7 mouse cellular contexts compared by ENCODE assay signal in the genomic region with DNA sequence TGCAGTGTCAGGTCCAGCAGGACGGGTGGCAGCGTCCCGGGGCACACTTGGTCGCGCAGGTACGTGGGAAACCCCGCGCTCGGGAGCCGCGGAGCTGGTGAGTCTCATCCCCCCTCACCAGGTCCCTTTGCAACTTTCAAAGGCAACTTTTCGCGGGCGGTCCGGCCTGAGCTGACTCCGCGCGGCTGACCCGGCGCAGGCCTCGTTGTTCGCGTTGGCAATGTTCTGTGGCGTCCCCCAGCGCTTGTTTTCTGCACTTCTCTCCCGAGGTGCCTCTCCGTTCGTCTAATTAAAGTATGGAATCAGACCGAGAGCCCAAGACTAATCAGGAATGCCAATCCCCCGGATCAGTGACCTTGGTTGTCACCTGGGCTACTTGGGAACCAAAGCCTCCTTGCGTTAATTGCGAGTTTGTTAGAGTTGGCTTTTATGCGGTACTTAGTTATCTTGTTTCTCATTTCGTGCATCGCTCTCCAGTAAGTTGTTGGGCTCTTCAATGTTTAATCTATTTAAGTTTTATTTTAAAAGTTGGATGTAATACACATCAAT. TPM values are rescaled to one million over a fixed set of nuclear protein-coding genes. Genes with fewer than 3 reads are reported as not detected.
DNase-seq lines count a peak whose midpoint lies in the region; ATAC-seq and TF ChIP-seq lines count a peak whose summit lies in the region.

No protein-coding gene starts in this region.

- H3K27me3 ChIP-seq in intestine, postnatal 0 days (replicated peaks; ENCODE audit: control insufficient read depth, insufficient read depth, low read length): no peaks in the 10 kb centered on the region
- H3K27me3 ChIP-seq in limb, embryonic 11.5 days (ENCODE audit: control insufficient read depth, insufficient read depth, low read length): peaks cover 6% of the 10 kb centered on the region; the same call in 1 of the 2 replicates
- H3K27me3 ChIP-seq in midbrain, embryonic 15.5 days (replicated peaks): peaks cover 15% of the 10 kb centered on the region
- H3K27me3 ChIP-seq in stomach, embryonic 16.5 days (ENCODE audit: control insufficient read depth, insufficient read depth, low read length): no peaks in the 10 kb centered on the region; the same call in 1 of the 2 replicates

- peak; percentile 32 for ATAC-seq in intestine, postnatal 0 days
- ATAC-seq in limb, embryonic 11.5 days (ENCODE audit: insufficient number of reproducible peaks, low FRiP score, low TSS enrichment, low read depth): no peak
- peak; percentile 32; the same call in 1 of the 2 replicates for ATAC-seq in midbrain, embryonic 15.5 days (replicated peaks)
- ATAC-seq in stomach, embryonic 16.5 days (ENCODE audit: insufficient read depth, low FRiP score): peak; percentile 38; the same call in 1 of the 2 replicates

- peak overlapping the region; percentile 78 for H3K4me2 ChIP-seq in intestine, postnatal 0 days (replicated peaks; ENCODE audit: low read depth)
- peak overlapping the region; percentile 97 for H3K4me2 ChIP-seq in limb, embryonic 11.5 days (ENCODE audit: low read depth, severe bottlenecking)
- H3K4me2 ChIP-seq in midbrain, embryonic 15.5 days: peak overlapping the region; percentile 96
- H3K4me2 ChIP-seq in stomach, embryonic 16.5 days (ENCODE audit: low read depth, low read length): peak overlapping the region; percentile 96

- TF ChIP-seq CTCF in cortical plate, adult 2 months (IDR thresholded peaks at IDR 0.05; ENCODE audit: extremely low read depth, insufficient read depth, low read length): 0 out of 2 replicates have a peak, but pooled peaks have one; percentile 14
- peak; percentile 68 for TF ChIP-seq CTCF in intestine, postnatal 0 days (IDR thresholded peaks at IDR 0.05; ENCODE audit: low read depth)

- intact Hi-C loops in gastrocnemius, postnatal 36 days (cut with DNase I): no loop called here

- peak overlapping the region; percentile 70 for H3K4me3 ChIP-seq in cortical plate, adult 2 months (ENCODE audit: insufficient read depth, low read length)
- peak overlapping the region; percentile 61 for H3K4me3 ChIP-seq in intestine, postnatal 0 days (ENCODE audit: low read depth, low read length)
- H3K4me3 ChIP-seq in limb, embryonic 11.5 days (ENCODE audit: low read depth, low read length): peak overlapping the region; percentile 68
- peak overlapping the region; percentile 63 for H3K4me3 ChIP-seq in midbrain, embryonic 15.5 days
- peak overlapping the region; percentile 76 for H3K4me3 ChIP-seq in stomach, embryonic 16.5 days (replicated peaks; ENCODE audit: low read length)

- H3K4me1 ChIP-seq in cortical plate, adult 2 months (ENCODE audit: control insufficient read depth, insufficient read depth, low read length): no peaks in the 10 kb centered on the region
- H3K4me1 ChIP-seq in intestine, postnatal 0 days (replicated peaks; ENCODE audit: control insufficient read depth, insufficient read depth, low read length): no peaks in the 10 kb centered on the region; the same call in 1 of the 2 replicates
- H3K4me1 ChIP-seq in limb, embryonic 11.5 days (ENCODE audit: control insufficient read depth, insufficient read depth, low read length): no peaks in the 10 kb centered on the region
- peaks cover 15% of the 10 kb centered on the region for H3K4me1 ChIP-seq in midbrain, embryonic 15.5 days
- H3K4me1 ChIP-seq in stomach, embryonic 16.5 days (ENCODE audit: control insufficient read depth, insufficient read depth, low read length): peaks cover 5% of the 10 kb centered on the region; the same call in 1 of the 2 replicates

- WGBS in intestine, postnatal 0 days: 2% methylated on average over 35 of the region's 35 CpGs
- WGBS in limb, embryonic 11.5 days: under 1% methylated on average over 35 of the region's 35 CpGs
- WGBS in midbrain, embryonic 15.5 days: under 1% methylated on average over 35 of the region's 35 CpGs
- 2% methylated on average over 35 of the region's 35 CpGs for WGBS in stomach, embryonic 16.5 days

- TF ChIP-seq POLR2A in cortical plate, adult 2 months (IDR thresholded peaks at IDR 0.05; ENCODE audit: extremely low read depth, insufficient read depth, low read length): no peak

- no peaks in the 10 kb centered on the region for H3K9me3 ChIP-seq in intestine, postnatal 0 days (ENCODE audit: control insufficient read depth)
- H3K9me3 ChIP-seq in limb, embryonic 11.5 days (ENCODE audit: control insufficient read depth, low read length): no peaks in the 10 kb centered on the region
- no peaks in the 10 kb centered on the region for H3K9me3 ChIP-seq in midbrain, embryonic 15.5 days
- no peaks in the 10 kb centered on the region; the same call in 1 of the 2 replicates for H3K9me3 ChIP-seq in stomach, embryonic 16.5 days (replicated peaks; ENCODE audit: control insufficient read depth, low read length)

- peak overlapping the region; percentile 35 for H3K9ac ChIP-seq in intestine, postnatal 0 days (ENCODE audit: low read depth, low read length)
- H3K9ac ChIP-seq in limb, embryonic 11.5 days (ENCODE audit: low read length): peak overlapping the region; percentile 67
- H3K9ac ChIP-seq in midbrain, embryonic 15.5 days: peak overlapping the region; percentile 57
- H3K9ac ChIP-seq in stomach, embryonic 16.5 days (ENCODE audit: low read length): peak overlapping the region; percentile 73

- DNase-seq in adrenal gland, postnatal 10 days: peak; percentile 73
- peak; percentile 7 to 24 for DNase-seq in gastrocnemius, postnatal 36 days
- peak; percentile 74 for DNase-seq in limb, embryonic 11.5 days (ENCODE audit: low spot score)

- H3K36me3 ChIP-seq in intestine, postnatal 0 days (ENCODE audit: control insufficient read depth, insufficient read depth): no peaks in the 10 kb centered on the region
- H3K36me3 ChIP-seq in limb, embryonic 11.5 days (ENCODE audit: control insufficient read depth, insufficient read depth, low read length): no peaks in the 10 kb centered on the region; the same call in 1 of the 2 replicates
- H3K36me3 ChIP-seq in midbrain, embryonic 15.5 days (replicated peaks): no peaks in the 10 kb centered on the region
- no peaks in the 10 kb centered on the region for H3K36me3 ChIP-seq in stomach, embryonic 16.5 days (ENCODE audit: control insufficient read depth, insufficient read depth, low read length)

- no peak overlapping the region for H3K27ac ChIP-seq in cortical plate, adult 2 months (ENCODE audit: insufficient read depth, low read length)
- H3K27ac ChIP-seq in intestine, postnatal 0 days (ENCODE audit: low read depth, low read length): peak overlapping the region; percentile 80
- H3K27ac ChIP-seq in limb, embryonic 11.5 days (replicated peaks; ENCODE audit: low read depth, low read length): no peak overlapping the region
- H3K27ac ChIP-seq in midbrain, embryonic 15.5 days: no peak overlapping the region
- H3K27ac ChIP-seq in stomach, embryonic 16.5 days (ENCODE audit: low read length): no peak overlapping the region

RNA-seq across cellular contexts. Expression of gene Kank1, which starts 0.8 kb away (rescaled TPM):
- total RNA-seq in adrenal gland, postnatal 10 days (2021): 10 to 100 TPM; 25.5 to 34.1 TPM
- 11.6 and 13.7 TPM in 2 replicates for polyA plus RNA-seq in cortical plate, adult 2 months (2012; rRNA removed)
- 10 to 100 TPM; 12.6 to 13.5 TPM for total RNA-seq in gastrocnemius, postnatal 36 days (2021)
- polyA plus RNA-seq in intestine, postnatal 0 days (2015; fragmentation: Nextera tagmentation; extraction: Ambion mirVana): 6.0 and 6.9 TPM in 2 replicates
- 39.2 and 41.7 TPM in 2 replicates for polyA plus RNA-seq in limb, embryonic 11.5 days (2014; fragmentation: Nextera tagmentation; extraction: Ambion mirVana)
- polyA plus RNA-seq in midbrain, embryonic 15.5 days (2015; fragmentation: Nextera tagmentation; extraction: Ambion mirVana): 6.6 and 6.7 TPM in 2 replicates
- polyA plus RNA-seq in stomach, embryonic 16.5 days (2015; fragmentation: Nextera tagmentation; extraction: Ambion mirVana): 37.7 and 39.1 TPM in 2 replicates

Comparison
In these comparisons a context has a peak if more than half of its experiments do, and no peak if none do; other contexts are left out.
1. DNase-seq: peak in every context shown above with its lines; median percentile 74 in limb, embryonic 11.5 days; 73 in adrenal gland, postnatal 10 days; 16 in gastrocnemius, postnatal 36 days.